Mouse (Mus musculus) liver, embryonic 11.5 days (tissue): ENCODE results near the gene Cwc27. TPM values are rescaled to one million over a fixed set of nuclear protein-coding genes. Genes with fewer than 3 reads are reported as not detected.

Experiments used
- ATAC-seq: fragments of 200-750 bp; cut with Nextera tagmentation; replicated peaks from 2 replicates; pipeline ENCODE4 v1.8.0; 2017; ENCODE audit warnings: moderate number of reproducible peaks, mild to moderate bottlenecking, moderate TSS enrichment, moderate library complexity; ENCODE audit not compliant: low FRiP score
- DNase-seq: peaks from one replicate; pipeline ENCODE4 v3.0.0-alpha.2; 2017; ENCODE audit warnings: low spot score
- H3K27ac ChIP-seq: fragments of 300-500 bp; sonication (generic); 2 replicates; pipeline ENCODE4 v1.5.1; 2014; ENCODE audit warnings: mild to moderate bottlenecking, low read depth, low read length, control low read depth
- H3K27me3 ChIP-seq: fragments of 300-500 bp; sonication (generic); replicated peaks from 2 replicates; pipeline ENCODE4 v1.6.1; 2014; ENCODE audit warnings: low read length, mixed read lengths; ENCODE audit not compliant: control insufficient read depth, insufficient read depth
- H3K36me3 ChIP-seq: fragments of 300-500 bp; sonication (generic); 2 replicates; pipeline ENCODE4 v1.6.1; 2014; ENCODE audit warnings: mild to moderate bottlenecking, low read length, moderate library complexity, mixed read lengths; ENCODE audit not compliant: control insufficient read depth, insufficient read depth
- H3K4me1 ChIP-seq: fragments of 300-500 bp; sonication (generic); replicated peaks from 2 replicates; pipeline ENCODE4 v1.6.1; 2014; ENCODE audit warnings: low read length, mixed read lengths; ENCODE audit not compliant: control insufficient read depth, insufficient read depth
- H3K4me2 ChIP-seq: fragments of 300-500 bp; sonication (generic); 2 replicates; pipeline ENCODE4 v1.6.1; 2014; ENCODE audit warnings: mild to moderate bottlenecking, control low read depth, moderate library complexity
- H3K4me3 ChIP-seq: fragments of 300-500 bp; sonication (generic); 2 replicates; pipeline ENCODE4 v1.5.1; 2014; ENCODE audit warnings: low read depth, low read length, control low read depth
- H3K9ac ChIP-seq: fragments of 300-500 bp; sonication (generic); 2 replicates; pipeline ENCODE4 v1.6.1; 2014; ENCODE audit warnings: low read depth, low read length, control low read depth
- H3K9me3 ChIP-seq: fragments of 300-500 bp; sonication (generic); 2 replicates; pipeline ENCODE4 v1.6.1; 2016; ENCODE audit warnings: low read length, inconsistent platforms, mixed read lengths; ENCODE audit not compliant: control insufficient read depth
- WGBS: fragments of 180-500 bp; shearing (Covaris S2); extraction: QIAGEN DNeasy Blood & Tissue Kit; methylation state at CpG from one replicate; pipeline ENCODE4 v1.1.7; 2014; 5-methylcytosine and 5-hydroxymethylcytosine counted together
- polyA plus RNA-seq: library from polyadenylated mRNA; unstranded; fragments of >200 nt; fragmentation: Nextera tagmentation; extraction: Ambion mirVana; gene quantifications from 2 replicates; pipeline ENCODE4 v1.2.1, GENCODE M21; 2014

The Cwc27 gene
- polyA plus RNA-seq, 1 experiment from 2014 or later: 21.7 TPM

- Histone ChIP-seq H3K27ac (no peak overlapping the region), H3K4me3 (no peak overlapping the region), H3K4me2 (no peak overlapping the region), H3K36me3 (peaks cover 22% of the 10 kb centered on the region), H3K9ac (no peak overlapping the region), H3K4me1 (peaks cover 12% of the 10 kb centered on the region), H3K9me3 (0 out of 2 replicates have a peak, but pooled peaks cover 3% of the 10 kb centered on the region), H3K27me3 (no peaks in the 10 kb centered on the region)
- WGBS: 69% methylated on average over 2 of the region's 2 CpGs
- ATAC-seq (peak; percentile 78), DNase-seq (no peak)
These were observed 8.5 kb upstream of the Cwc27 start for GRCm38 (mm10) chr13:104825470-104825869.

- Histone ChIP-seq H3K9ac (no peak overlapping the region), H3K4me1 (peaks cover 16% of the 10 kb centered on the region), H3K9me3 (no peaks in the 10 kb centered on the region), H3K4me3 (no peak overlapping the region), H3K36me3 (peaks cover 8% of the 10 kb centered on the region; the same call in 1 of the 2 replicates), H3K27ac (no peak overlapping the region), H3K4me2 (peak overlapping the region; percentile 17; the same call in 1 of the 2 replicates), H3K27me3 (no peaks in the 10 kb centered on the region)
- ATAC-seq: peak; percentile 56
- WGBS: 36% methylated on average over 8 of the region's 8 CpGs
- DNase-seq: no peak
These were observed 5.5 kb upstream of the Cwc27 start for GRCm38 (mm10) chr13:104822411-104822838.

GRCm38 (mm10) chr13:104821908-104822307, 5.0 kb upstream of the Cwc27 start:
- no peak overlapping the region for H3K4me3 ChIP-seq
- 84% methylated on average over 1 of the region's 1 CpGs for WGBS
- no peak overlapping the region for H3K9ac ChIP-seq
- H3K36me3 ChIP-seq: peaks cover 3% of the 10 kb centered on the region; the same call in 1 of the 2 replicates
- no peaks in the 10 kb centered on the region for H3K9me3 ChIP-seq
- H3K4me1 ChIP-seq: peaks cover 16% of the 10 kb centered on the region
- H3K4me2 ChIP-seq: peak overlapping the region; percentile 17; the same call in 1 of the 2 replicates
- H3K27ac ChIP-seq: no peak overlapping the region
- no peaks in the 10 kb centered on the region for H3K27me3 ChIP-seq
- ATAC-seq (no peak), DNase-seq (no peak)

GRCm38 (mm10) chr13:104821192-104821591, 4.2 kb upstream of the Cwc27 start:
- Histone ChIP-seq H3K4me1 (peaks cover 16% of the 10 kb centered on the region), H3K27me3 (no peaks in the 10 kb centered on the region), H3K4me2 (no peak overlapping the region), H3K9me3 (no peaks in the 10 kb centered on the region), H3K9ac (no peak overlapping the region), H3K27ac (no peak overlapping the region), H3K36me3 (0 out of 2 replicates have a peak, but pooled peaks cover 2% of the 10 kb centered on the region), H3K4me3 (no peak overlapping the region)
- ATAC-seq (no peak), DNase-seq (no peak)

GRCm38 (mm10) chr13:104817696-104818095, 754 bp upstream of the Cwc27 start:
- DNase-seq (no peak), ATAC-seq (no peak)
- H3K4me3 ChIP-seq: peak overlapping the region; percentile 75
- H3K4me2 ChIP-seq: peak overlapping the region; percentile 77
- H3K27me3 ChIP-seq: no peaks in the 10 kb centered on the region
- H3K9me3 ChIP-seq: no peaks in the 10 kb centered on the region
- peak overlapping the region; percentile 83 for H3K9ac ChIP-seq
- H3K27ac ChIP-seq: 0 out of 2 replicates have a peak overlapping the region, but pooled peaks have one; percentile 26
- H3K36me3 ChIP-seq: no peaks in the 10 kb centered on the region
- peaks cover 20% of the 10 kb centered on the region for H3K4me1 ChIP-seq
- WGBS: 31% methylated on average over 12 of the region's 12 CpGs

GRCm38 (mm10) chr13:104816270-104816634, 690 bp downstream of the Cwc27 start:
- ATAC-seq (peak; percentile 21), DNase-seq (no peak)
- Histone ChIP-seq H3K9me3 (no peaks in the 10 kb centered on the region), H3K27ac (peak overlapping the region; percentile 28; the same call in 1 of the 2 replicates), H3K9ac (peak overlapping the region; percentile 83), H3K4me2 (peak overlapping the region; percentile 77), H3K4me3 (peak overlapping the region; percentile 75), H3K4me1 (peaks cover 12% of the 10 kb centered on the region; the same call in 1 of the 2 replicates), H3K36me3 (no peaks in the 10 kb centered on the region), H3K27me3 (no peaks in the 10 kb centered on the region)
- WGBS: 9% methylated on average over 8 of the region's 8 CpGs

GRCm38 (mm10) chr13:104805681-104806080, 11.3 kb downstream of the Cwc27 start:
- Histone ChIP-seq H3K4me3 (no peak overlapping the region), H3K27me3 (no peaks in the 10 kb centered on the region), H3K36me3 (no peaks in the 10 kb centered on the region; the same call in 1 of the 2 replicates), H3K27ac (no peak overlapping the region), H3K9ac (no peak overlapping the region), H3K4me1 (no peaks in the 10 kb centered on the region), H3K4me2 (no peak overlapping the region), H3K9me3 (no peaks in the 10 kb centered on the region)
- DNase-seq: no peak
- 63% methylated on average over 3 of the region's 3 CpGs for WGBS
- no peak for ATAC-seq

- Histone ChIP-seq H3K9ac (no peak overlapping the region), H3K27me3 (no peaks in the 10 kb centered on the region), H3K27ac (no peak overlapping the region), H3K36me3 (no peaks in the 10 kb centered on the region; the same call in 1 of the 2 replicates), H3K9me3 (no peaks in the 10 kb centered on the region), H3K4me3 (no peak overlapping the region), H3K4me2 (no peak overlapping the region), H3K4me1 (no peaks in the 10 kb centered on the region)
- ATAC-seq (no peak), DNase-seq (no peak)
- 81% methylated on average over 7 of the region's 7 CpGs for WGBS
These were observed 17.3 kb downstream of the Cwc27 start for GRCm38 (mm10) chr13:104799566-104800182.

GRCm38 (mm10) chr13:104799067-104799466, 17.9 kb downstream of the Cwc27 start:
- H3K27me3 ChIP-seq: no peaks in the 10 kb centered on the region
- H3K27ac ChIP-seq: no peak overlapping the region
- DNase-seq: no peak
- no peaks in the 10 kb centered on the region; the same call in 1 of the 2 replicates for H3K36me3 ChIP-seq
- H3K4me2 ChIP-seq: no peak overlapping the region
- no peak overlapping the region for H3K9ac ChIP-seq
- WGBS: 92% methylated on average over 8 of the region's 8 CpGs
- no peaks in the 10 kb centered on the region for H3K9me3 ChIP-seq
- H3K4me1 ChIP-seq: no peaks in the 10 kb centered on the region
- ATAC-seq: no peak
- H3K4me3 ChIP-seq: no peak overlapping the region
